Mouse (Mus musculus) central nervous system, embryonic 14 days (tissue): Measurements from ENCODE around the gene Epha4. TPM values are rescaled to one million over a fixed set of nuclear protein-coding genes. Genes with fewer than 3 reads are reported as not detected.

Experiments used
- polyA plus RNA-seq: library from polyadenylated mRNA; depleted of rRNA; stranded (reverse); fragments of >200 nt; gene quantifications from 2 replicates; pipeline ENCODE4 v1.2.3, GENCODE M21; 2012; rRNA removed

The Epha4 gene
- 39.1 and 62.1 TPM in 2 replicates for polyA plus RNA-seq

GRCm38 (mm10) chr1:77514963-77515650, at the start of gene Epha4:
TSS of gene Epha4 (minus strand) at chr1:77515088.

